Mouse (Mus musculus): Measurements from ENCODE around the gene Sun1.

Gene Sun1

GRCm38 (mm10) chr5:139208871-139209684, 8.6 kb downstream of the Sun1 start:
- DNase-seq = peak; percentile 35 to 50

- DNase-seq = no peak
These were observed 9.2 kb downstream of the Sun1 start for GRCm38 (mm10) chr5:139209685-139210026.

GRCm38 (mm10) chr5:139211737-139212385, 11.4 kb downstream of the Sun1 start:
- peak in 1 of 2 experiments; percentile 23 for DNase-seq

DNA sequence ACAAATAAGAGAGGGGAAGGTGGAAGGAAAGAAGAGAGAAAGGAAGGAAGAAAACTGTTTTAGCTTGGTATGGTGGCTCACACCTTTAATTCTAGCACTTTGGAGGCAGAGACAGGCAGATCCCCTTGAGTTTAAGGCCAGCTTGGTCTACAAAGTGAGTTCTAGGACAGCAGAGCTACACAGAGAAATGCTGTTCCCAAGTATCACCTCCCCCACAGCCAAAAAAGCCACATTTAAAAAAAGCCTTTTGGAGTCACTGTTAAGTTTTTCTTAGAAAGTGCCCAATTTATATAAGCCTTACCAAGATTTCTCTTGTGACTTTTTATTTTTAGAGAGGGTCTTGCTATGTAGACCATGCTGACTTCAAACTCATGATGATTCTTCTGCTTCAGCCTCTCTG, 13.9 kb downstream of the Sun1 start:
- DNase-seq = no peak

- DNase-seq = no peak
These were observed 14.7 kb downstream of the Sun1 start for GRCm38 (mm10) chr5:139215184-139215583.

GRCm38 (mm10) chr5:139216121-139216520, 15.7 kb downstream of the Sun1 start:
- no peak for DNase-seq

- DNase-seq = no peak
These were observed 16.3 kb downstream of the Sun1 start for GRCm38 (mm10) chr5:139216774-139217173.

DNA sequence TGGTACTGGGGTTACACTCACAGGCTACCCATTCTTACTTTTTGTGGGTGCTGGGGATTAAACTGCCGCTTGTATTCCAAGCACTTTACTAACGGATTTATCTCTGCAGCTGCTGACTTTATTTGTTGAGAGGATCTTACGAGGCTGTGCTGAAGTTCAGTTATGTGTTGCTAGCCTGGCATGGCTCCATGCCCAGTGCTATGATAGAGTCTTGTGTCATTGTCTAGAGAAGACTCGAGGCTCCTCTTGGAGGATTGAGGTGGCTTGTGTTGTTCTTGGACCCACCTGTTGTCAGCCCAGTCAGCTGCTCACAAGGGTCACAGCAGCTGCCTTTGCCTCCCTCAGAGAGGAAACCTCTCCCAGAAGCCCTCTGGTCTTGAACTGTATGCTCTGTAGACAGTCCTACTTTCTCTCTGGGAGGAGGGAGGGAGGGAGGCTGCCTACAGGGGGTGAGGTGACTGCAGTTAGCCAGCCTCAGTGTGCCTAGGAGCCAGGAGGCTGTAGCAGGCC, 19.6 kb downstream of the Sun1 start:
- DNase-seq = peak; percentile 44 to 59

DNA sequence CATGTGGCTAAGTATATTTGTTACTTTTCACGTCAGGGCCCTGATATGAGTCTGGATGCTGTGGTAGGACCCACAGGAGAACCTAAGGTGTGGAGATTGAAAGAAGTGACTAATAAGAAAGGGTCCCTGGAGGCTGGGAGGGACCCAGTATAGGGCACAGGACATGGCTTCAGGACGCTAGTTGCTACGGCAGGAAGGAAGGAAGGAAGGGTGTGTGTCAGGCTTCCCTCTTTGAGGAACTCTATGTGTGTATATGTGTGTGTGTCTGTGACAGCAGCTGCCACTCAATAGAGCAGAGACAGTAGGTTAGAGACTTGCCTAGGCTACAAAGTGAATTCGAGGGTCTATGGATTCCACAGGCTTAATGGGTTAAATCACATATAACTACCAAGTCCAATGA, 20.2 kb downstream of the Sun1 start:
- peak; percentile 43 to 62 for DNase-seq

GRCm38 (mm10) chr5:139223331-139223730, 22.9 kb downstream of the Sun1 start:
- no peak for DNase-seq

GRCm38 (mm10) chr5:139227236-139227635, 26.8 kb downstream of the Sun1 start:
- DNase-seq = peak in 1 of 2 experiments; percentile 55

DNA sequence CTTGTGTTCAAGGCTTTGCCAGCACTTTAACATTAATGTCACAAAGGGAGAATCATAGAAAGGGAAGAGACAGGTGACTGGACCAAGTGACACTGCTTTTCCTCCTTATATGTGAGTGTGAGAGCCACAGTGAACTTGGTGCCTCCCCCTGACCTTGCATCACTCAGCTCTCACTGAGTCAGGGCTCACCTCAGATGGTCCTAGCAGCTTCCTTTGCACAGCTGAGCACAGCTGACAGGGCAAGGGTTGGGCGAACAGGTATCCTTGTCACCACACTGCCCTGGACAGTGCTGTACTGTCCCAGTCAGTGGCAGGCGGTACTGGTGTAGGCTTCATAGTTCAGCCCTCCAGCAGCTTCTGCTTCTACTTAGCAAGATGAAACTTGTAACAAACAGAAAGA, 27.2 kb downstream of the Sun1 start:
- no peak for DNase-seq

- no peak for DNase-seq
These were observed 27.9 kb downstream of the Sun1 start for GRCm38 (mm10) chr5:139228318-139228717.

GRCm38 (mm10) chr5:139229716-139230115, 29.3 kb downstream of the Sun1 start:
- DNase-seq = no peak

GRCm38 (mm10) chr5:139232083-139232482, 31.6 kb downstream of the Sun1 start:
- DNase-seq = no peak

- DNase-seq = no peak
These were observed 34.0 kb downstream of the Sun1 start for GRCm38 (mm10) chr5:139234423-139234822.

GRCm38 (mm10) chr5:139237436-139237835, 37.0 kb downstream of the Sun1 start:
- DNase-seq = no peak

DNA sequence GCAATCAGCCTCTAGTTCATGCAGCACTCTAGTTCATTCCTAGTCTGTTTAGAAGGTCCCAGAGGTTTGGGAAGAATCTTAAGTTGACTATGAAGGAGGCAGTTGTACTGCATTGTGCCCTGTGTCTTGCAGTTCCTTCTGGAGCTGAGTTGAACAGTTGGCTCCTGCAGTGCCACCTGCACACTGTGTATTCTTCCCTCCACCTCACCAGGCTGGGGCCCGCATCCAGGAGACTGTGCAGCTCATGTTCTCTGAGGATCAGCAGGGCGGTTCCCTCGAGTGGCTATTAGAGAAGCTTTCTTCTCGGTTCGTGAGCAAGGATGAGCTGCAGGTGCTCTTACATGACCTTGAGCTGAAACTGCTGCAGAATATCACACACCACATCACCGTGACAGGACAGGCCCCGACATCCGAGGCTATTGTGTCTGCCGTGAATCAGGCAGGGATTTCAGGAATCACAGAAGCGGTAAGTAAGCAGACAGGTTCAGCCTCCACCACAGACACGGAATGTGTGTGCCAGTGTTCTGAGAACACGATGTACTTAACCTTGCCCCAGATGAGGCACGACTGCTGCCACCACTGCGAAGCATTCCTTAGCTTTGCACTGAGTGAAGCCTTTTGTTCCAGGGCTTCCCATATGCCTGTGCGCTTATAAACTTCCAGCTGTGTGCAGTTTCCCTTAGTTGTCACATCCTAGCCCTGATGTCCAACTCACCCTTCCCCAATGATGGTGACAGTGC, 40.8 kb downstream of the Sun1 start:
- DNase-seq = no peak

DNA sequence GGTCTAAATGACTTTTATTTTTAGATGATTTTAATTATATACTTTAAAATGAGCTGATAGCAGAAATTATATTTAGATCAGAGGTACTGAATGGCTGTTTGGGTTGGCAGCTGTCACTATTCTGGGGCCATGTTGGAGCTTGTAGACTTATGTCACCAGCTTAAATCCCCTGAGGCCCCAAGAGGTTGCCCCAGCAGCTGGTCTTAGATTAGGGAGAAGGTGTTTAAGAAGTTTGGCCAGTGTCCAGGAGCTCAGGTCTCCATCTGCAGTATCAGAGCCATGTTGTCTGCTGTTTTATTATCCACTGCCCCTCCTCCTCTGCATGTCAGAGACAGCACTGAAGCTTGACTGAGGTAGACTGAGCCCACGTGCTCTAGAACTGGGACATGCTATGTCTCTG, 42.9 kb downstream of the Sun1 start:
- no peak for DNase-seq

GRCm38 (mm10) chr5:139247767-139248166, 47.3 kb downstream of the Sun1 start:
- DNase-seq = no peak

DNA sequence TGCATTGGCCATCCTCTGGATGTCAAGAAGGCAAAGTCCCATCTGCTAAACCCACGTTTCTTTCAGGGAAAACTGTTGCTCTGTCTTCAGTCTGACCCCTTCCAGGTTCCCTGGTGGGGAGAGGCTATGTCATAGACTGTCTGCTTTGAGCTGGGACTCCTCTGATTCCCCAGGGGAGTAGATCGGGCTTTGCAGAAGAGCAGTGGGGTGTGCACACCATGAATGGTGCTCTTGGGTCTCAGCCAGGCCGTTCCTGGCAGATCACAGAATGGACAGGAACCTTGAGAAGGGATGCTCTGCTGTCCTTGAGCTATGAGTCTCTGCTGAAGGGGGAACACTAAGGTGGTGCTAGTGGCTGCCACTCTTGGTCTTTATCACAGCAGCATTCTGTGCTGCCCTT, 48.4 kb downstream of the Sun1 start:
- no peak for DNase-seq

DNA sequence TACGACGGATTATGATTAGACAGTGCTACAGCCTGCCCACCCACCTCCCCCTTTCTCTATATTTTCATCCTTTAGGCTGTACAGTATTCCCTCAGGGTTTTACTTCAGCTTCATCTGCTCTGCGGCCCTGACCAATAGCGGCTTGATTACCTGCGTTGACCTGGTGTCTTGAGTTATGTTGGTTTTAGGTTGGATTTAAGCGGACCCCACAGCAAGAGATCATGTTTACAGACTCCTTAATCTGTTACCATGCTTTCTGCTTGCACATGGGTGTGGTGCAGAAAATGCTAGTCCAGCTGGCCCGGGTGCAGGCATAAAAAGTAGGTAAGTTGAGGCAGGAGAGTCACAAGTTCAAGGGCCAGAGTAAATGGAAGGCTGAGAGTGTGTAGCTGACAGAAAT, 50.8 kb downstream of the Sun1 start:
- no peak for DNase-seq

GRCm38 (mm10) chr5:139251736-139252080, 51.3 kb downstream of the Sun1 start:
- no peak for DNase-seq

Data from kidney, postnatal 25 days (tissue).